Mouse (Mus musculus) limb, embryonic 14.5 days (tissue): ENCODE measurements at regions not wholly inside any gene's neighbourhood (a gene's known extent, or its start where the extent isn't known, plus 50 kb on each side); places are given as distances from the start of the nearest gene placed in this dataset.

Source experiments
- ATAC-seq: fragments of 200-750 bp; cut with Nextera tagmentation; 2 replicates; pipeline ENCODE4 v1.8.0; 2017; ENCODE audit warnings: low read depth, moderate number of reproducible peaks, moderate TSS enrichment; ENCODE audit not compliant: low FRiP score
- DNase-seq: peaks from one replicate; pipeline ENCODE4 v3.0.0-alpha.2; 2015; ENCODE audit warnings: low spot score
- H3K27ac ChIP-seq: fragments of 300-500 bp; sonication (generic); replicated peaks from 2 replicates; pipeline ENCODE4 v1.5.1; 2014; ENCODE audit warnings: low read depth, mild to moderate bottlenecking, low read length, moderate library complexity, mixed read lengths
- H3K27me3 ChIP-seq: fragments of 300-500 bp; sonication (generic); 2 replicates; pipeline ENCODE4 v1.6.1; 2014; ENCODE audit warnings: low read length, mixed read lengths; ENCODE audit not compliant: control insufficient read depth, insufficient read depth
- H3K36me3 ChIP-seq: fragments of 300-500 bp; sonication (generic); 2 replicates; pipeline ENCODE4 v1.6.1; 2014; ENCODE audit warnings: mild to moderate bottlenecking, low read length, moderate library complexity, mixed read lengths; ENCODE audit not compliant: control insufficient read depth, insufficient read depth
- H3K4me1 ChIP-seq: fragments of 300-500 bp; sonication (generic); 2 replicates; pipeline ENCODE4 v1.6.1; 2014; ENCODE audit warnings: antibody characterized with exemption, low read length, mixed read lengths; ENCODE audit not compliant: control insufficient read depth, insufficient read depth
- H3K4me2 ChIP-seq: fragments of 300-500 bp; sonication (generic); replicated peaks from 2 replicates; pipeline ENCODE4 v1.6.1; 2014; ENCODE audit warnings: low read depth, mild to moderate bottlenecking, low read length, moderate library complexity; ENCODE audit not compliant: severe bottlenecking
- H3K4me3 ChIP-seq: fragments of 300-500 bp; sonication (generic); replicated peaks from 2 replicates; pipeline ENCODE4 v1.5.1; 2014; ENCODE audit warnings: low read length
- H3K9ac ChIP-seq: fragments of 300-500 bp; sonication (generic); 2 replicates; pipeline ENCODE4 v1.6.1; 2014; ENCODE audit warnings: mild to moderate bottlenecking, low read depth, low read length, moderate library complexity; ENCODE audit not compliant: severe bottlenecking
- H3K9me3 ChIP-seq: fragments of 300-500 bp; sonication (generic); 2 replicates; pipeline ENCODE4 v1.6.1; 2016; ENCODE audit warnings: low read length; ENCODE audit not compliant: control insufficient read depth
- POLR2A ChIP-seq: fragments of 200-500 bp; IDR thresholded peaks from 2 replicates; pipeline ENCODE4 v1.8.0; 2012; ENCODE audit warnings: inconsistent platforms, mild to moderate bottlenecking, moderate library complexity, borderline replicate concordance; ENCODE audit not compliant: insufficient read depth, insufficient read length; ENCODE audit errors: extremely low read depth
- WGBS: fragments of 180-500 bp; shearing (Covaris S2); extraction: QIAGEN DNeasy Blood & Tissue Kit; methylation state at CpG from one replicate; pipeline ENCODE4 v1.1.7; 2014; 5-methylcytosine and 5-hydroxymethylcytosine counted together

DNA sequence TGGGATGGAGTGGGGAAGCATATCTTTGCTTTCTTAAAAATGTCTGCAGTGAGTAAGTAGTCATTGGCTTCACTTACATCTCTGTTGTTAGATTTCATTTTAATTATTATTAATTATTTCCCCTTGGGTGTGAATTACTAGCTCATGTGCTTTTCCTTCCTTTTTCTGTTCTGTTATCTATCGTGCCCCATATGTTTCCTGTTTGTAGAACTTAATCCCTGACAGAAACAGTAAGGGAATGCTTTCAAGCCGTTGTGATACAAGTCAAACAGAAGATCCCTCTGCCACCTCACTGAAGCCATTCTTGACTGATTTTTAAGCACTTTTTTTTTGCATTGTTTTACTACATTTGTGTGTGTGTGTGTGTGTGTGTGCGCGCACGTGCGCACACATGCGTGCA is 1145.9 kb downstream of the Car8 start:
- no peak overlapping the region for H3K4me2 ChIP-seq
- no peak overlapping the region for H3K27ac ChIP-seq
- no peaks in the 10 kb centered on the region for H3K4me1 ChIP-seq
- no peak overlapping the region for H3K4me3 ChIP-seq
- no peak for TF ChIP-seq POLR2A
- 84% methylated on average over 7 of the region's 7 CpGs for WGBS
- no peak for ATAC-seq
- no peaks in the 10 kb centered on the region for H3K9me3 ChIP-seq
- H3K27me3 ChIP-seq: no peaks in the 10 kb centered on the region
- no peaks in the 10 kb centered on the region for H3K36me3 ChIP-seq
- no peak overlapping the region for H3K9ac ChIP-seq
- DNase-seq: no peak

DNA sequence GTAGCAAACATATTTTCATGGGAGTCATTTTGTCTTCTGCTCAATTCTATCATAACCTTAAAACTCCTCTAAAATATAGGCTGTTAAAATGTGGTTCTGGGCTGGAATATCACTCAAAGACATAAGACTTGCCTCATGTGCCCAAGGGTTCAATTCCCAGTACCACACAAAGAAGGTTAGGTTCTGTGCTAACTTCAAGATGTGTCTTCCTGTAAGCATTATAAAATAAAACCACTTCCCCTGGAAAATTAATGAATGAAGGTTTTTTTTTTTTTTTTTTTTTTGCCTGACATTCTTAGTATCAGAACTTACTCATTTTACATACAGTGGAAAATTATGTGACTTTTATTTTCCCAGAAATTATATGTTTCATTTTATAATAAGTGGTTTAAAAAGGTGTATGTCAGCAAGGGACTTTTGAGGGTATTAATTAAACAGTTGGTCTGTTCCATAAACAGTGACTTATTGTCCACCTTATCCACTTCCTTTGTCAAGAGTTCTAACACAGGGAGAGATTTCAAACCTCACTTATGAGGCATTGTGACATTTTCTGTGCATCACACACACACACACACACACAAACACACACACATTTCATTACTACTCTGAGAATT is 1147.5 kb downstream of the Car8 start:
- Histone ChIP-seq H3K9me3 (no peaks in the 10 kb centered on the region), H3K9ac (no peak overlapping the region), H3K36me3 (no peaks in the 10 kb centered on the region), H3K4me1 (no peaks in the 10 kb centered on the region), H3K4me3 (no peak overlapping the region), H3K27me3 (no peaks in the 10 kb centered on the region), H3K4me2 (no peak overlapping the region), H3K27ac (no peak overlapping the region)
- no peak for ATAC-seq
- DNase-seq: no peak
- TF ChIP-seq POLR2A: no peak
